Mouse (Mus musculus): ENCODE measurements around the gene Nqo2. TPM values are rescaled to one million over a fixed set of nuclear protein-coding genes. Genes with fewer than 3 reads are reported as not detected.
A peak's percentile ranks its signal among the peaks of the same experiment; 100 is the strongest.

Gene Nqo2
- polyA plus RNA-seq, 1 experiment from 2014 or later = 22.3 TPM

GRCm38 (mm10) chr13:34016927-34017569, 52.6 kb downstream of the Nqo2 start:
- no peak for DNase-seq (ENCODE audit: low spot score)
- Histone ChIP-seq H3K4me1 (no peaks in the 10 kb centered on the region), H3K36me3 (peaks cover 49% of the 10 kb centered on the region), H3K27me3 (ENCODE audit: low read depth, poor library complexity, severe bottlenecking) (no peaks in the 10 kb centered on the region), H3K9me3 (replicated peaks) (no peaks in the 10 kb centered on the region), H3K4me3 (no peak overlapping the region), H3K27ac (replicated peaks) (no peak overlapping the region)
- 92% methylated on average over 9 of the region's 9 CpGs for WGBS

GRCm38 (mm10) chr13:34018521-34018920, 54.0 kb downstream of the Nqo2 start:
- WGBS = 95% methylated on average over 1 of the region's 1 CpGs
- Histone ChIP-seq H3K36me3 (peaks cover 51% of the 10 kb centered on the region), H3K27me3 (ENCODE audit: low read depth, poor library complexity, severe bottlenecking) (no peaks in the 10 kb centered on the region), H3K4me3 (no peak overlapping the region), H3K27ac (replicated peaks) (no peak overlapping the region), H3K4me1 (no peaks in the 10 kb centered on the region), H3K9me3 (replicated peaks) (no peaks in the 10 kb centered on the region)
- no peak for DNase-seq (ENCODE audit: low spot score)

- Histone ChIP-seq H3K36me3 (peaks cover 31% of the 10 kb centered on the region), H3K4me1 (no peaks in the 10 kb centered on the region), H3K27ac (replicated peaks) (no peak overlapping the region), H3K4me3 (no peak overlapping the region), H3K27me3 (ENCODE audit: low read depth, poor library complexity, severe bottlenecking) (no peaks in the 10 kb centered on the region), H3K9me3 (replicated peaks) (no peaks in the 10 kb centered on the region)
- DNase-seq (ENCODE audit: low spot score) = no peak
- WGBS = 91% methylated on average over 2 of the region's 2 CpGs
These were observed 57.5 kb downstream of the Nqo2 start for GRCm38 (mm10) chr13:34021998-34022397.

- no peaks in the 10 kb centered on the region for H3K9me3 ChIP-seq (replicated peaks)
- H3K4me3 ChIP-seq = no peak overlapping the region
- no peak overlapping the region for H3K27ac ChIP-seq (replicated peaks)
- no peaks in the 10 kb centered on the region for H3K27me3 ChIP-seq (ENCODE audit: low read depth, poor library complexity, severe bottlenecking)
- DNase-seq (ENCODE audit: low spot score) = no peak
- WGBS = 87% methylated on average over 2 of the region's 2 CpGs
- H3K4me1 ChIP-seq = peaks cover 4% of the 10 kb centered on the region
- peaks cover 26% of the 10 kb centered on the region for H3K36me3 ChIP-seq
These were observed 67.6 kb downstream of the Nqo2 start for GRCm38 (mm10) chr13:34032041-34032440.

- Histone ChIP-seq H3K36me3 (peaks cover 22% of the 10 kb centered on the region), H3K4me3 (no peak overlapping the region), H3K27me3 (ENCODE audit: low read depth, poor library complexity, severe bottlenecking) (no peaks in the 10 kb centered on the region), H3K27ac (replicated peaks) (no peak overlapping the region), H3K9me3 (replicated peaks) (peaks cover 3% of the 10 kb centered on the region; the same call in 1 of the 2 replicates), H3K4me1 (peaks cover 24% of the 10 kb centered on the region)
- DNase-seq (ENCODE audit: low spot score) = no peak
- WGBS = 89% methylated on average over 3 of the region's 3 CpGs
These were observed 70.9 kb downstream of the Nqo2 start for GRCm38 (mm10) chr13:34035424-34035823.

GRCm38 (mm10) chr13:34036726-34037125, 72.2 kb downstream of the Nqo2 start:
- Histone ChIP-seq H3K27me3 (ENCODE audit: low read depth, poor library complexity, severe bottlenecking) (no peaks in the 10 kb centered on the region), H3K4me1 (peaks cover 25% of the 10 kb centered on the region), H3K27ac (replicated peaks) (peak overlapping the region; percentile 97; the same call in 1 of the 2 replicates), H3K4me3 (no peak overlapping the region), H3K9me3 (replicated peaks) (peaks cover 3% of the 10 kb centered on the region; the same call in 1 of the 2 replicates), H3K36me3 (peaks cover 20% of the 10 kb centered on the region)
- 79% methylated on average over 5 of the region's 5 CpGs for WGBS
- DNase-seq (ENCODE audit: low spot score) = no peak

- H3K36me3 ChIP-seq = peaks cover 20% of the 10 kb centered on the region
- peak within 1 kb of the TSS; percentile 97 for H3K27ac ChIP-seq (replicated peaks)
- H3K9me3 ChIP-seq (replicated peaks) = peaks cover 3% of the 10 kb centered on the region; the same call in 1 of the 2 replicates
- H3K4me3 ChIP-seq = peak within 1 kb of the TSS; percentile 83
- H3K4me1 ChIP-seq = peaks cover 29% of the 10 kb centered on the region
- WGBS = under 1% methylated on average over 37 of the region's 37 CpGs
- DNase-seq (ENCODE audit: low spot score) = peak; percentile 92
- no peaks in the 10 kb centered on the region for H3K27me3 ChIP-seq (ENCODE audit: low read depth, poor library complexity, severe bottlenecking)
These were observed 72.9 kb downstream of the Nqo2 start, which contains the start of gene Bphl for GRCm38 (mm10) chr13:34037172-34038055. Gene Bphl, plus strand, starts transcription at chr13:34037597.

GRCm38 (mm10) chr13:34038056-34038432, 73.6 kb downstream of the Nqo2 start:
- Histone ChIP-seq H3K4me3 (peak overlapping the region; percentile 83), H3K27me3 (ENCODE audit: low read depth, poor library complexity, severe bottlenecking) (no peaks in the 10 kb centered on the region), H3K4me1 (peaks cover 29% of the 10 kb centered on the region), H3K36me3 (peaks cover 13% of the 10 kb centered on the region; the same call in 1 of the 2 replicates), H3K27ac (replicated peaks) (peak overlapping the region; percentile 97), H3K9me3 (replicated peaks) (peaks cover 3% of the 10 kb centered on the region; the same call in 1 of the 2 replicates)
- 45% methylated on average over 5 of the region's 5 CpGs for WGBS
- DNase-seq (ENCODE audit: low spot score) = no peak

Other genes with a start within 250 kb of the Nqo2 start
- not detected in 2 replicates for gene Serpinb6e, start 121.3 kb upstream of the Nqo2 start, polyA plus RNA-seq (2016; fragmentation: Nextera tagmentation; extraction: Ambion mirVana)
- 0.09 and 0.10 TPM in 2 replicates for gene Serpinb6c, start 59.0 kb upstream of the Nqo2 start, polyA plus RNA-seq (2016; fragmentation: Nextera tagmentation; extraction: Ambion mirVana)
- gene Ripk1, start 37.7 kb downstream of the Nqo2 start, polyA plus RNA-seq (2016; fragmentation: Nextera tagmentation; extraction: Ambion mirVana) = 6.8 and 7.7 TPM in 2 replicates
- 27.6 and 30.6 TPM in 2 replicates for gene Serpinb6a, start 38.1 kb downstream of the Nqo2 start, polyA plus RNA-seq (2016; fragmentation: Nextera tagmentation; extraction: Ambion mirVana)
- gene Bphl, start 72.9 kb downstream of the Nqo2 start, polyA plus RNA-seq (2016; fragmentation: Nextera tagmentation; extraction: Ambion mirVana) = 31.6 and 31.8 TPM in 2 replicates
- 242 and 377 TPM in 2 replicates for gene Tubb2a, start 113.3 kb downstream of the Nqo2 start, polyA plus RNA-seq (2016; fragmentation: Nextera tagmentation; extraction: Ambion mirVana)
- 202 and 279 TPM in 2 replicates for gene Tubb2b, start 165.8 kb downstream of the Nqo2 start, polyA plus RNA-seq (2016; fragmentation: Nextera tagmentation; extraction: Ambion mirVana)
- gene Psmg4, start 198.3 kb downstream of the Nqo2 start, polyA plus RNA-seq (2016; fragmentation: Nextera tagmentation; extraction: Ambion mirVana) = 122 and 124 TPM in 2 replicates

Measured in midbrain, embryonic 10.5 days (tissue).